In the genomic region with DNA sequence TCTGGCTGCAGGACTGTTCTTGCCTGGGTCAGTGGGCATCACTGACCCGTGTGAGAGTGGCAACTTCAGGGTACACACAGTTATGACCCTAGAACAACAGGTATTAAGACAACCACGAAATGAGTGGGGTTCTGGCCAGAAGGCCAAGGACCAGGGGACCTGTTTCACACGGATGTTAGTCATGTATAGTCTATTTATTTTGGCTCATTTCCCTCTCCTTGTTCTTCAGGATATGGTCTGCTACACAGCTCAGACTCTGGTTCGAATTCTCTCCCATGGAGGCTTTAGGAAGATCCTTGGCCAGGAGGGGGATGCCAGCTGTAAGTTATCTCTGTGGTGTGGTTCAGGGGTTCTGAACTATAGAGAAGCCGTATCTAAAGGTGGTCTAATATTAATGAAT, we compare ENCODE assay signal across 30 mouse cellular contexts. TPM values are rescaled to one million over a fixed set of nuclear protein-coding genes. Genes with fewer than 3 reads are reported as not detected.
DNase-seq lines count a peak whose midpoint lies in the region; TF ChIP-seq lines count a peak whose summit lies in the region.
"Had no signal": no experiment of that assay in that cellular context is flagged by ENCODE, and none has a peak within 500 bp of the region (broad histone marks: within the 10 kb centered on the region; RNA-seq: fewer than 3 reads in every experiment).

No protein-coding gene starts in this region.

- H3K36me3 ChIP-seq in kidney, adult 2 months (ENCODE audit: control insufficient read depth, insufficient read depth, low read length) = peaks cover 5% of the 10 kb centered on the region
- H3K36me3 ChIP-seq in forebrain, embryonic 10.5 days (replicated peaks) = peaks cover 77% of the 10 kb centered on the region

- H3K4me1 ChIP-seq in kidney, adult 2 months (ENCODE audit: control insufficient read depth, insufficient read depth, low read length) = peaks cover 12% of the 10 kb centered on the region; the same call in 1 of the 2 replicates
- peaks cover 11% of the 10 kb centered on the region for H3K4me1 ChIP-seq in embryonic fibroblast, embryonic 13.5 days (ENCODE audit: control insufficient read depth, insufficient read depth, low read length)
- peaks cover 12% of the 10 kb centered on the region for H3K4me1 ChIP-seq in forebrain, embryonic 10.5 days

- WGBS in kidney, adult 2 months = 30% methylated on average over 5 of the region's 5 CpGs
- WGBS in forebrain, embryonic 10.5 days = 87% methylated on average over 5 of the region's 5 CpGs

- no peak for TF ChIP-seq CTCF in kidney, adult 2 months (conservative IDR thresholded peaks at IDR 0.05; ENCODE audit: insufficient read depth, insufficient read length, low read depth, low read length)
- no peak for TF ChIP-seq CTCF in embryonic fibroblast, embryonic 13.5 days (IDR thresholded peaks at IDR 0.05; ENCODE audit: borderline replicate concordance, insufficient read depth, low read length)

- peak; percentile 44 for DNase-seq in kidney, adult 2 months
- no peak for DNase-seq in kidney, adult 11 months
- DNase-seq in 3134 (ENCODE audit: extremely low read depth, insufficient read length, low spot score) (peak; percentile 26), MN1 (ENCODE audit: low spot score) (peak; percentile 38)
- DNase-seq in layer of hippocampus, postnatal 36 days = no peak
- DNase-seq in spleen, postnatal 10 days (ENCODE audit: low spot score in 2 of 2) = no peak
- DNase-seq in forebrain, embryonic 10.5 days (ENCODE audit: extremely low spot score, low spot score) = no peak
- DNase-seq: adrenal gland, postnatal 10 days; adrenal gland, postnatal 36 days; cerebellum, adult 18-20 months; cerebellum, adult 9-10 months; cerebellum, postnatal 25 days; gastrocnemius, postnatal 10 days; gastrocnemius, postnatal 36 days; heart, adult 2 months; heart, postnatal 14 days; heart, postnatal 4 days had no signal

- H3K27me3 ChIP-seq in kidney, adult 2 months (replicated peaks; ENCODE audit: control insufficient read depth, insufficient read depth, low read length) = no peaks in the 10 kb centered on the region
- H3K27me3 ChIP-seq in forebrain, embryonic 10.5 days (ENCODE audit: poor library complexity, severe bottlenecking) = no peaks in the 10 kb centered on the region
- H3K27me3 ChIP-seq: embryonic facial prominence, embryonic 12.5 days; embryonic facial prominence, embryonic 15.5 days; forebrain, embryonic 13.5 days; heart, embryonic 13.5 days had no signal

- H3K4me3 ChIP-seq in kidney, adult 2 months (ENCODE audit: insufficient read depth, low read depth, low read length) = no peak overlapping the region
- H3K4me3 ChIP-seq in embryonic fibroblast, embryonic 13.5 days (ENCODE audit: insufficient read depth, low read length) = no peak overlapping the region
- no peak overlapping the region for H3K4me3 ChIP-seq in forebrain, embryonic 10.5 days
- H3K4me3 ChIP-seq: embryonic facial prominence, embryonic 12.5 days; embryonic facial prominence, embryonic 15.5 days; erythroblast, embryonic 14.5 days; forebrain, embryonic 13.5 days; heart, adult 2 months; heart, embryonic 10.5 days; heart, embryonic 13.5 days had no signal

- H3K9me3 ChIP-seq in forebrain, embryonic 10.5 days = no peaks in the 10 kb centered on the region
- H3K9me3 ChIP-seq: embryonic facial prominence, embryonic 12.5 days; embryonic facial prominence, embryonic 15.5 days; forebrain, embryonic 13.5 days; heart, embryonic 10.5 days; heart, embryonic 13.5 days had no signal

- TF ChIP-seq POLR2A in kidney, adult 2 months (IDR thresholded peaks at IDR 0.05; ENCODE audit: low read depth, low read length) = no peak
- no peak for TF ChIP-seq POLR2A in embryonic fibroblast, embryonic 13.5 days (IDR thresholded peaks at IDR 0.05; ENCODE audit: low read depth, low read length)

- H3K27ac ChIP-seq in kidney, adult 2 months (ENCODE audit: insufficient read depth, low read depth, low read length) = no peak overlapping the region
- peak overlapping the region; percentile 95 for H3K27ac ChIP-seq in embryonic fibroblast, embryonic 13.5 days (ENCODE audit: insufficient read depth, low read length)
- H3K27ac ChIP-seq in forebrain, embryonic 10.5 days = no peak overlapping the region
- H3K27ac ChIP-seq: embryonic facial prominence, embryonic 12.5 days; embryonic facial prominence, embryonic 15.5 days; forebrain, embryonic 13.5 days; heart, adult 2 months; heart, embryonic 10.5 days; heart, embryonic 13.5 days; hindbrain, embryonic 14.5 days; hindbrain, postnatal 0 days had no signal

RNA-seq across cellular contexts. Expression of a gene that starts 3.8 kb away (rescaled TPM):
- 20.7 and 25.3 TPM in 2 replicates for polyA plus RNA-seq in kidney, adult 2 months (2012; rRNA removed)
- 87.6 and 102 TPM in 2 replicates for polyA plus RNA-seq in embryonic fibroblast, embryonic 13.5 days (2011; ENCODE audit: insufficient read length, low read depth, missing spikeins)
- total RNA-seq in layer of hippocampus, postnatal 36 days (2021) = 10 to 100 TPM; 49.8 to 50.8 TPM
- 58.9 and 59.6 TPM in 2 replicates for polyA plus RNA-seq in forebrain, embryonic 10.5 days (2016; fragmentation: Nextera tagmentation; extraction: Ambion mirVana)

RNA-seq across cellular contexts. Expression of a gene that starts 11.1 kb away (rescaled TPM):
- polyA plus RNA-seq in kidney, adult 2 months (2012; rRNA removed) = 19.4 and 22.8 TPM in 2 replicates
- polyA plus RNA-seq in embryonic fibroblast, embryonic 13.5 days (2011; ENCODE audit: insufficient read length, low read depth, missing spikeins) = 82.1 and 97.0 TPM in 2 replicates
- 10 to 100 TPM; 83.0 to 83.8 TPM for total RNA-seq in layer of hippocampus, postnatal 36 days (2021)
- polyA plus RNA-seq in forebrain, embryonic 10.5 days (2016; fragmentation: Nextera tagmentation; extraction: Ambion mirVana) = 344 and 355 TPM in 2 replicates

RNA-seq across cellular contexts. Expression of a gene that starts 21.3 kb away (rescaled TPM):
- 51.4 and 55.4 TPM in 2 replicates for polyA plus RNA-seq in kidney, adult 2 months (2012; rRNA removed)
- polyA plus RNA-seq in embryonic fibroblast, embryonic 13.5 days (2011; ENCODE audit: insufficient read length, low read depth, missing spikeins) = 0.18 TPM in 1 of 2 replicates, not detected in the other
- 1 to 10 TPM; 4.6 to 6.1 TPM for total RNA-seq in layer of hippocampus, postnatal 36 days (2021)
- polyA plus RNA-seq in forebrain, embryonic 10.5 days (2016; fragmentation: Nextera tagmentation; extraction: Ambion mirVana) = 2.0 and 2.3 TPM in 2 replicates
- total RNA-seq: common myeloid progenitor, adult 5-6 weeks had no signal
- polyA plus RNA-seq: activated CD4-positive, CD25-positive, alpha-beta regulatory T cell, adult 4 months; CD4-positive, CD25-positive, alpha-beta regulatory T cell, adult 4 months; inflammation-experienced regulatory T-cells, adult 6 months had no signal

RNA-seq across cellular contexts. Expression of a gene that starts 22.3 kb away (rescaled TPM):
- 26.6 and 36.6 TPM in 2 replicates for polyA plus RNA-seq in kidney, adult 2 months (2012; rRNA removed)
- 92.9 and 111 TPM in 2 replicates for polyA plus RNA-seq in embryonic fibroblast, embryonic 13.5 days (2011; ENCODE audit: insufficient read length, low read depth, missing spikeins)
- 100 to 1,000 TPM; 145 to 152 TPM for total RNA-seq in layer of hippocampus, postnatal 36 days (2021)
- 176 and 192 TPM in 2 replicates for polyA plus RNA-seq in forebrain, embryonic 10.5 days (2016; fragmentation: Nextera tagmentation; extraction: Ambion mirVana)

RNA-seq across cellular contexts. Expression of a gene that starts 27.2 kb away (rescaled TPM):
- polyA plus RNA-seq in kidney, adult 2 months (2012; rRNA removed) = 625 and 771 TPM in 2 replicates
- polyA plus RNA-seq in embryonic fibroblast, embryonic 13.5 days (2011; ENCODE audit: insufficient read length, low read depth, missing spikeins) = 27.6 and 37.9 TPM in 2 replicates
- 10 to 100 TPM; 95.5 to 98.7 TPM for total RNA-seq in layer of hippocampus, postnatal 36 days (2021)
- polyA plus RNA-seq in forebrain, embryonic 10.5 days (2016; fragmentation: Nextera tagmentation; extraction: Ambion mirVana) = 4.4 and 7.9 TPM in 2 replicates

Comparison
In these comparisons a context has a peak if more than half of its experiments do, and no peak if none do; other contexts are left out.
1. DNase-seq: peak in kidney, adult 2 months (single experiment), 3134 (single experiment) and MN1 (single experiment); none in kidney, adult 11 months (single experiment), layer of hippocampus, postnatal 36 days (0 of 2), spleen, postnatal 10 days (0 of 2) and forebrain, embryonic 10.5 days (single experiment).
2. RNA of a gene that starts 21.3 kb away (polyA plus RNA-seq): 51.4 to 55.4 TPM in kidney, adult 2 months; 2.0 to 2.3 TPM in forebrain, embryonic 10.5 days and 0.18 TPM in embryonic fibroblast, embryonic 13.5 days; every median in the first group is over 10 times any median in the second.